Mouse (Mus musculus) neural tube, postnatal 0 days (tissue): ENCODE measurements around the gene Zc3h8. TPM values are rescaled to one million over a fixed set of nuclear protein-coding genes. Genes with fewer than 3 reads are reported as not detected.

Experiments
- microRNA-seq: library from miRNA; unstranded; fragments of <30 nt; microRNA quantifications from one replicate; pipeline ENCODE4, GENCODE M21; 2016
- polyA plus RNA-seq: library from polyadenylated mRNA; unstranded; fragments of >200 nt; fragmentation: Nextera tagmentation; extraction: Ambion mirVana; gene quantifications from 2 replicates; pipeline ENCODE4 v1.2.1, GENCODE M21; 2015

The Zc3h8 gene
- 12.6 and 14.2 TPM in 2 replicates for polyA plus RNA-seq

GRCm38 (mm10) chr2:128943538-128944528 is at the start of gene Zc3h8:
Gene Zc3h8 (minus strand): TSS chr2:128944077.

GRCm38 (mm10) chr2:128967661-128968441 is 24.0 kb upstream of the Zc3h8 start, which contains the start of gene Gm10762:
Gene Gm10762 (minus strand): TSS chr2:128967725.

GRCm38 (mm10) chr2:128966641-128967580 is 23.0 kb upstream of the Zc3h8 start, which contains the start of gene Zc3h6:
Gene Zc3h6 (plus strand): TSS chr2:128967402.

Small RNAs within 50 kb of the gene (microRNA-seq; reads per million reads assigned to microRNA genes)
- not detected for gene Gm22859

Other genes with a start within 250 kb of the Zc3h8 start
- gene Mertk, start 245.1 kb downstream of the Zc3h8 start, polyA plus RNA-seq, result 4.3 and 4.7 TPM in 2 replicates
- gene Tmem87b, start 126.0 kb downstream of the Zc3h8 start, polyA plus RNA-seq, result 37.9 and 41.1 TPM in 2 replicates
- 5.4 and 5.8 TPM in 2 replicates for gene Fbln7, start 81.1 kb downstream of the Zc3h8 start, polyA plus RNA-seq
- gene Zc3h6, start 23.3 kb upstream of the Zc3h8 start, polyA plus RNA-seq, result 4.8 and 7.1 TPM in 2 replicates
- gene Gm10762, start 23.6 kb upstream of the Zc3h8 start, polyA plus RNA-seq, result 23.0 and 28.1 TPM in 2 replicates
- gene Vinac1, start 104.1 kb upstream of the Zc3h8 start, polyA plus RNA-seq, result 0.63 and 0.98 TPM in 2 replicates
- gene Ttl, start 121.9 kb upstream of the Zc3h8 start, polyA plus RNA-seq, result 41.3 and 47.1 TPM in 2 replicates
- gene Polr1b, start 156.9 kb upstream of the Zc3h8 start, polyA plus RNA-seq, result 9.8 and 10.0 TPM in 2 replicates
- 21.7 and 23.6 TPM in 2 replicates for gene Chchd5, start 185.6 kb upstream of the Zc3h8 start, polyA plus RNA-seq